Mouse (Mus musculus) liver, adult 2 months (tissue): Measurements from ENCODE around the gene Prr3.

Experiments
- CTCF ChIP-seq: fragments of 200-500 bp; IDR thresholded peaks from 2 replicates; pipeline ENCODE4 v1.5.1; 2011; ENCODE audit warnings: low read depth, low read length, control low read depth
- POLR2A ChIP-seq: fragments of 200-500 bp; IDR thresholded peaks from 2 replicates; pipeline ENCODE4 v1.6.1; 2011; ENCODE audit warnings: low read length, control low read depth; ENCODE audit not compliant: insufficient read depth; ENCODE audit errors: extremely low read depth

GRCm38 (mm10) chr17:35999356-35999755 is 19.3 kb upstream of the Prr3 start:
- no peak for TF ChIP-seq CTCF
- no peak for TF ChIP-seq POLR2A
